Mouse (Mus musculus): ENCODE measurements around the gene Nomo1. TPM values are rescaled to one million over a fixed set of nuclear protein-coding genes. Genes with fewer than 3 reads are reported as not detected.

Nomo1 gene
- polyA plus RNA-seq, 1 experiment from 2014 or later = 30.8 TPM

DNA sequence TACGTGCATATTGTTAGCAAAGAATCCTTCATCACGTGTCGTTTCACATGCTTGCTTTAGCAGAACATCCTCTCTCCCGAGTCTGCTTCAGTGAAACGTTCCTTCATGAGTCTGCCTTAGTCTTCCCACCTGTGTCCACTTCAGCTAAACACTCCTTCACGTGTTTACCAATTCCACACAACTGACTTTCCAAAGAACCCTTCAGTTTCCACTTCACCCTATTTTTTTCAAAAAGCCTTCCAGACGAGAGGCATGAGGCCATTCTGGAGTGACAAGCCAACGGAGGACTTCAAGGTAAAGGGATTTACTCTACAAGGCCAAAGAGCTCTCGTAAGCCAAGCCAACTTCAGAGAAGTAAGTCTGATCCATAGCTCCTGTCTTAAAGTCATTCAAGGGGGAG lies 8.1 kb upstream of the Nomo1 start:
- H3K36me3 ChIP-seq = no peaks in the 10 kb centered on the region
- ATAC-seq (replicated peaks; ENCODE audit: insufficient number of reproducible peaks, insufficient read depth, low FRiP score, low read depth) = no peak
- H3K4me1 ChIP-seq (replicated peaks) = 0 out of 2 replicates have a peak, but pooled peaks cover 5% of the 10 kb centered on the region
- H3K27me3 ChIP-seq = no peaks in the 10 kb centered on the region
- H3K4me2 ChIP-seq = no peak overlapping the region
- H3K9ac ChIP-seq = no peak overlapping the region
- H3K27ac ChIP-seq = no peak overlapping the region
- 72% methylated on average over 9 of the region's 9 CpGs for WGBS
- H3K9me3 ChIP-seq (replicated peaks) = no peaks in the 10 kb centered on the region
- no peak overlapping the region for H3K4me3 ChIP-seq

DNA sequence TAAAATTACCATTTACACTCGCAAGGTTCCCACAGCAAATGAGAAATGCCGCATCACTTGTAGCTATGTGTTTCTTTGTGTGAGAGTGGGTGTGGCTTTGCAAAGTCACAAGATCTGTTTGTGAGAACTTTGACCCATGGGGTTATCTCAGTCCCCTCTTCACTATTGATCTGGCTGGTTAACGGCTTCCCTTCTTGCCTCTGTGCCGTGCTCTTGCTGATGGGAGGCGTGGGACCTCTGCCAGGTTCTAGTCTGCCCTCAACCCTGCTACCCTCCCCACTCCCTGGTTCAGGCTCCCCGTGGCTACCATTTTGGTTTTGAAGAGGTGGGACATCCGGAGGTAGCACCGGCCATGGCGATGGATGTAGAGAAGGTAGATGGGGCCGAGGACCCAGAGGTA lies 4.8 kb upstream of the Nomo1 start:
- no peak for ATAC-seq (replicated peaks; ENCODE audit: insufficient number of reproducible peaks, insufficient read depth, low FRiP score, low read depth)
- H3K4me3 ChIP-seq = no peak overlapping the region
- 80% methylated on average over 10 of the region's 10 CpGs for WGBS
- no peak overlapping the region for H3K27ac ChIP-seq
- no peak overlapping the region for H3K9ac ChIP-seq
- no peaks in the 10 kb centered on the region for H3K27me3 ChIP-seq
- H3K4me2 ChIP-seq = no peak overlapping the region
- 0 out of 2 replicates have a peak, but pooled peaks cover 5% of the 10 kb centered on the region for H3K4me1 ChIP-seq (replicated peaks)
- H3K9me3 ChIP-seq (replicated peaks) = no peaks in the 10 kb centered on the region
- H3K36me3 ChIP-seq = no peaks in the 10 kb centered on the region

DNA sequence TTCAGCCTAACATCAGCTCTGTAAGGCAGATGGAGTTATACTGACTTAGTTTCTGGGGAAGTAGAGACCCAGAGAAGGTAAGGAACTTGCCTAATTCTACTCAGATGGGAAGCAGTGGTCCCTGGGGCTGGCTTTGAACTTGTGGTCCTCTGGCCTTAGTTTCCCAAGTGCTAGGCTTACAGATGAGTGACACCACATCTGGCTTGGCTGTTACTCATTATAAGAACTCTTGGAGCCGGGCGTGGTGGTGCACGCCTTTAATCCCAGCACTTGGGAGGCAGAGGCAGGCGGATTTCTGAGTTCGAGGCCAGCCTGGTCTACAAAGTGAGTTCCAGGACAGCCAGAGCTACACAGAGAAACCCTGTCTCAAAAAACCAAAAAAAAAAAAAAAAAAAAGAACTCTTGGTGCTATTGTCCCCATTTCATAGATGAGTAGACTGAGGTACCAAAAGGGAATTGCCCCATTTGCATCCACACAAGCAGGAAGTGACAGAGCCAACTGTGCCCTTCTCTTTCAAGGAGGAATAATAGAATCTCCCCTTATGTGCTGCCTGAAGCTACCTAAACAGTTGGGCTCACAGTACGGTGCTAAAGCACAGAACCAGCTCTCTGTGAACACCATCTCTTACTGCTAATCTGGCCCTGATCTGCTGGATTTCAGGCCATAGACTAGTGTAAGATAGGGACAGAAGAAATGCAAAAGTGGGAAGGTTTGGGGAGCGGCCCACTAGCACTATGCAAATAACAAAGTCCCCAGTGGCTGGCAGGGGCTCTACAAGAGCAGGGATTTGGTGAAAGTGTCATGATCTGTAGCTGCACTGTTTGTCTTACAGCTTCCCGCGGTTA lies 4.0 kb upstream of the Nomo1 start:
- H3K4me3 ChIP-seq = no peak overlapping the region
- H3K9me3 ChIP-seq (replicated peaks) = no peaks in the 10 kb centered on the region
- WGBS = 67% methylated on average over 9 of the region's 9 CpGs
- H3K36me3 ChIP-seq = no peaks in the 10 kb centered on the region
- peak overlapping the region; percentile 37; the same call in 1 of the 2 replicates for H3K4me2 ChIP-seq
- no peak for ATAC-seq (replicated peaks; ENCODE audit: insufficient number of reproducible peaks, insufficient read depth, low FRiP score, low read depth)
- no peak overlapping the region for H3K27ac ChIP-seq
- no peaks in the 10 kb centered on the region for H3K27me3 ChIP-seq
- H3K9ac ChIP-seq = 0 out of 2 replicates have a peak overlapping the region, but pooled peaks have one; percentile 1
- H3K4me1 ChIP-seq (replicated peaks) = peaks cover 10% of the 10 kb centered on the region

DNA sequence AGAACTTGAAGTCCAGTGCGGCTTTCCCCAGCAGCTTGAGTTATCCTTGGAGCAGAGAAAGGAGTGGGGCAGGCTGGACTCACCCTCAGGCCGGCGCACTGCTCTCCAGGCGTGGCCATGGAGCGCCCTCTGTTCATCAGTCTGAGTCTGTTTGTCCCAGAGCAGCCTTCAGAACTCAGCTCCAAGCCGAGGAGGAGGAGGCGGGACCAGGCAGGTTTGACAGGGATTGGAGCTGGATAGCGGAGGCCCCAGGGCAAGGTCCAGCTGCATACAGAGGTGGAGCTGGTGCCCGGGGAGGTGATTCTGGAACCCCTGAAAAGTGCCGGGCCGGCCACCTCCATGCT lies 3.4 kb upstream of the Nomo1 start, which contains the start of gene Abcc6:
Gene Abcc6 (minus strand): TSS at position 158 of the 344 bp plus-strand sequence.
- no peaks in the 10 kb centered on the region for H3K27me3 ChIP-seq
- H3K4me3 ChIP-seq = no peak within 1 kb of the TSS
- H3K9ac ChIP-seq = 0 out of 2 replicates have a peak within 1 kb of the TSS, but pooled peaks have one; percentile 1
- H3K36me3 ChIP-seq = no peaks in the 10 kb centered on the region
- no peak for ATAC-seq (replicated peaks; ENCODE audit: insufficient number of reproducible peaks, insufficient read depth, low FRiP score, low read depth)
- H3K4me1 ChIP-seq (replicated peaks) = peaks cover 16% of the 10 kb centered on the region
- H3K27ac ChIP-seq = no peak within 1 kb of the TSS
- no peaks in the 10 kb centered on the region for H3K9me3 ChIP-seq (replicated peaks)
- WGBS = 12% methylated on average over 11 of the region's 11 CpGs
- peak within 1 kb of the TSS; percentile 37 for H3K4me2 ChIP-seq

DNA sequence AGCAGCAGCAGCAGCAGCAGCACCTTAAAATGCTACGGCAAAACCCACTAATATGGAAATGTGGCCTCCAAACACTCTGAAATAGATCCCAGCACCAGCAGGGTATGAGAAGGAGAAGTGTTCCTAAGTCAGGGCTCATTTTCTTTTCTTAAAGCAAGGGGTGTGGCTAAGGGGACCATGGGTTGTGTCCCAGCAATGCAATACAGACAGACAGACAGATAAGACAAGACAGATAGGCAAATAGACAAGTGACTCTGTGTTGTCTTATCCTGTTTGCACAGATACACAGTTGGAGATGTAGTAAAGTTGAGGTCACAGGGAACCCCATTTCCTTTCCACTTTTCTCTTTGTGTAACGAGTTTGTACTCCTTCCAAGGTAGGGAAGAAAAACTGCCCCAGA lies 2.4 kb upstream of the Nomo1 start:
- Histone ChIP-seq H3K9ac (no peak overlapping the region), H3K36me3 (no peaks in the 10 kb centered on the region), H3K4me2 (no peak overlapping the region), H3K4me1 (replicated peaks) (peaks cover 16% of the 10 kb centered on the region), H3K27ac (no peak overlapping the region), H3K4me3 (no peak overlapping the region), H3K27me3 (no peaks in the 10 kb centered on the region), H3K9me3 (replicated peaks) (no peaks in the 10 kb centered on the region)
- whole genome bisulfite sequencing = 60% methylated on average over 2 of the region's 2 CpGs
- no peak for ATAC-seq (replicated peaks; ENCODE audit: insufficient number of reproducible peaks, insufficient read depth, low FRiP score, low read depth)

GRCm38 (mm10) chr7:46033870-46034337 lies 406 bp downstream of the Nomo1 start:
- Histone ChIP-seq H3K4me1 (replicated peaks) (peaks cover 16% of the 10 kb centered on the region), H3K9ac (peak overlapping the region; percentile 93), H3K36me3 (peaks cover 3% of the 10 kb centered on the region; the same call in 1 of the 2 replicates), H3K4me3 (peak overlapping the region; percentile 97), H3K4me2 (peak overlapping the region; percentile 84), H3K27ac (no peak overlapping the region), H3K27me3 (no peaks in the 10 kb centered on the region), H3K9me3 (replicated peaks) (no peaks in the 10 kb centered on the region)
- WGBS = under 1% methylated on average over 35 of the region's 35 CpGs
- ATAC-seq (replicated peaks; ENCODE audit: insufficient number of reproducible peaks, insufficient read depth, low FRiP score, low read depth) = no peak; the same call in 1 of the 2 replicates

DNA sequence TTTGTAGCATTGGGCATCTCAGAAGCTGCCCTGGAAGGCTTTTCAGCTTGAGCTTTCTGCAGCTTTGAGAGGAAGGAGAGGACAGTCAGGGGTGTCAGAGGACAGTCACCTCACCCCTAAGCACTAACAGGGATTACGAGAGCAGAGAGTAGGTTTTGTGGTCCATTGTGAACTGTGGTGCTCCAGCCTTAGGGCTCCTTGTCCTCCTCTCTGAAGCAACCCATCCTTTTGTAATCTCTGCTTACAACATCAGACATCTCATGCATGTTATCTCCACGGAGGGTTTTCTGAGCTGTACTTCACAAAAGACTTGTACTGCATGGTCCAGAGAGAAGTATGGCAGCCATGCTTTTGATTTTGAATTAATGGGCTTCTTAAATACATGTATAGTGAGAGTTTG lies 1.5 kb downstream of the Nomo1 start:
- 75% methylated on average over 2 of the region's 2 CpGs for whole genome bisulfite sequencing

GRCm38 (mm10) chr7:46035468-46035867 lies 2.0 kb downstream of the Nomo1 start:
- no peak for ATAC-seq (replicated peaks; ENCODE audit: insufficient number of reproducible peaks, insufficient read depth, low FRiP score, low read depth)
- Histone ChIP-seq H3K9ac (no peak overlapping the region), H3K4me3 (no peak overlapping the region), H3K4me1 (replicated peaks) (peaks cover 11% of the 10 kb centered on the region), H3K9me3 (replicated peaks) (no peaks in the 10 kb centered on the region), H3K36me3 (peaks cover 10% of the 10 kb centered on the region; the same call in 1 of the 2 replicates), H3K4me2 (no peak overlapping the region), H3K27ac (no peak overlapping the region), H3K27me3 (no peaks in the 10 kb centered on the region)
- 52% methylated on average over 2 of the region's 2 CpGs for WGBS

More for the DNA sequence above, 1.5 kb downstream of the Nomo1 start:
- H3K4me1 ChIP-seq (replicated peaks) = peaks cover 14% of the 10 kb centered on the region
- no peaks in the 10 kb centered on the region for H3K9me3 ChIP-seq (replicated peaks)
- H3K4me3 ChIP-seq = peak overlapping the region; percentile 97; the same call in 1 of the 2 replicates
- H3K9ac ChIP-seq = no peak overlapping the region
- H3K27ac ChIP-seq = no peak overlapping the region
- no peak for ATAC-seq (replicated peaks; ENCODE audit: insufficient number of reproducible peaks, insufficient read depth, low FRiP score, low read depth)
- peaks cover 10% of the 10 kb centered on the region; the same call in 1 of the 2 replicates for H3K36me3 ChIP-seq
- peak overlapping the region; percentile 84; the same call in 1 of the 2 replicates for H3K4me2 ChIP-seq
- no peaks in the 10 kb centered on the region for H3K27me3 ChIP-seq

GRCm38 (mm10) chr7:46037433-46037832 lies 3.9 kb downstream of the Nomo1 start:
- no peaks in the 10 kb centered on the region for H3K9me3 ChIP-seq (replicated peaks)
- H3K27ac ChIP-seq = no peak overlapping the region
- WGBS = 86% methylated on average over 6 of the region's 6 CpGs
- no peak overlapping the region for H3K9ac ChIP-seq
- no peak overlapping the region for H3K4me2 ChIP-seq
- peaks cover 11% of the 10 kb centered on the region for H3K4me1 ChIP-seq (replicated peaks)
- ATAC-seq (replicated peaks; ENCODE audit: insufficient number of reproducible peaks, insufficient read depth, low FRiP score, low read depth) = no peak
- peaks cover 23% of the 10 kb centered on the region for H3K36me3 ChIP-seq
- no peaks in the 10 kb centered on the region for H3K27me3 ChIP-seq
- H3K4me3 ChIP-seq = no peak overlapping the region

GRCm38 (mm10) chr7:46039873-46040272 lies 6.4 kb downstream of the Nomo1 start:
- Histone ChIP-seq H3K27ac (no peak overlapping the region), H3K4me2 (no peak overlapping the region), H3K4me1 (replicated peaks) (peaks cover 2% of the 10 kb centered on the region), H3K9ac (no peak overlapping the region), H3K36me3 (peaks cover 36% of the 10 kb centered on the region), H3K27me3 (no peaks in the 10 kb centered on the region), H3K9me3 (replicated peaks) (no peaks in the 10 kb centered on the region), H3K4me3 (no peak overlapping the region)
- WGBS = 72% methylated on average over 2 of the region's 2 CpGs
- ATAC-seq (replicated peaks; ENCODE audit: insufficient number of reproducible peaks, insufficient read depth, low FRiP score, low read depth) = no peak

DNA sequence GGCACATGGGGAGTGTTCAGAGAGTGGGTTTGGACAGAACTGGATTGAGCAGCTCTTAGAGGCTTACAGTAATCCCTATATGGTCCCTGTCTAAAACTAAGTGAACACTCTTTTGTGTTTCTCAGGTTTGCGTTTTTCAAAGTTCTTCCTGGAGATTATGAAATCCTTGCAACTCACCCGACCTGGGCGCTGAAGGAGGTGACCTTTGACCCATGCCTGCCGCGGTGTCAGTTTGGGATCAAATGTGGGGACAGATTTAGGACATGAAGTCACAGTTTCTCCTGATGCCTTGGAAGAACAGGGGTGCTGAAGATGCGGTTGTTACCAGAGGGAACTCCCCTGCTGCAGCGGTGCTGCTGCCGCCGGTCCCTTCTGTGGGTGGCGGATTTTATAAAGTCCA lies 10.6 kb downstream of the Nomo1 start:
- no peak overlapping the region for H3K4me2 ChIP-seq

More for the DNA sequence above, 10.6 kb downstream of the Nomo1 start:
- Histone ChIP-seq H3K4me3 (no peak overlapping the region), H3K36me3 (peaks cover 57% of the 10 kb centered on the region), H3K27ac (no peak overlapping the region), H3K4me1 (replicated peaks) (no peaks in the 10 kb centered on the region), H3K9ac (no peak overlapping the region), H3K9me3 (replicated peaks) (no peaks in the 10 kb centered on the region), H3K27me3 (no peaks in the 10 kb centered on the region)
- no peak for ATAC-seq (replicated peaks; ENCODE audit: insufficient number of reproducible peaks, insufficient read depth, low FRiP score, low read depth)
- WGBS = 90% methylated on average over 10 of the region's 10 CpGs
